Mouse (Mus musculus) heart, embryonic 14.5 days (tissue): ENCODE data around the gene Msgn1. TPM values are rescaled to one million over a fixed set of nuclear protein-coding genes. Genes with fewer than 3 reads are reported as not detected.
A peak's percentile ranks its signal among the peaks of the same experiment; 100 is the strongest.

Source experiments
- ATAC-seq: fragments of 200-750 bp; cut with Nextera tagmentation; 2 replicates; pipeline ENCODE4 v1.8.0; 2017; ENCODE audit warnings: low read depth, moderate TSS enrichment; ENCODE audit not compliant: insufficient number of reproducible peaks, insufficient read depth, low FRiP score
- H3K27ac ChIP-seq, 2 experiments: fragments of 200-500 bp in 1 of 2; fragments of 300-500 bp in 1 of 2; sonication (generic) in 1 of 2; replicated peaks in 1 of 2; 2 replicates each; pipeline ENCODE4 v1.5.1; 2012 to 2014; ENCODE audit warnings: low read depth in 2 of 2, low read length in 2 of 2, control low read depth in 1 of 2, mild to moderate bottlenecking in 1 of 2, mixed read lengths in 1 of 2; ENCODE audit not compliant: control insufficient read depth in 1 of 2, insufficient read depth in 1 of 2
- H3K27me3 ChIP-seq: fragments of 300-500 bp; sonication (generic); 2 replicates; pipeline ENCODE4 v1.6.1; 2014; ENCODE audit warnings: mild to moderate bottlenecking, low read length, control low read depth; ENCODE audit not compliant: control insufficient read depth, insufficient read depth
- H3K36me3 ChIP-seq: fragments of 300-500 bp; sonication (generic); 2 replicates; pipeline ENCODE4 v1.6.1; 2014; ENCODE audit warnings: mild to moderate bottlenecking, control low read depth, low read length, mixed read lengths; ENCODE audit not compliant: control insufficient read depth, insufficient read depth
- H3K4me1 ChIP-seq, 2 experiments: fragments of 200-500 bp in 1 of 2; fragments of 300-500 bp in 1 of 2; sonication (generic) in 1 of 2; 2 replicates each; pipeline ENCODE4 v1.6.1; 2012 to 2014; ENCODE audit warnings: low read length in 2 of 2, control low read depth in 1 of 2, mixed read lengths in 1 of 2; ENCODE audit not compliant: control insufficient read depth in 2 of 2, insufficient read depth in 2 of 2
- H3K4me2 ChIP-seq: fragments of 300-500 bp; sonication (generic); 2 replicates; pipeline ENCODE4 v1.6.1; 2014; ENCODE audit warnings: mild to moderate bottlenecking, low read length
- H3K4me3 ChIP-seq, 2 experiments: fragments of 200-500 bp in 1 of 2; fragments of 300-500 bp in 1 of 2; sonication (generic) in 1 of 2; 2 replicates each; pipeline ENCODE4 v1.5.1; 2012 to 2014; ENCODE audit warnings: low read length in 2 of 2, mild to moderate bottlenecking in 2 of 2, control low read depth in 1 of 2, low read depth in 1 of 2, moderate library complexity in 1 of 2; ENCODE audit not compliant: control insufficient read depth in 1 of 2, insufficient read depth in 1 of 2
- H3K9ac ChIP-seq: fragments of 300-500 bp; sonication (generic); 2 replicates; pipeline ENCODE4 v1.6.1; 2014; ENCODE audit warnings: mild to moderate bottlenecking, low read length
- H3K9me3 ChIP-seq: fragments of 300-500 bp; sonication (generic); 2 replicates; pipeline ENCODE4 v1.6.1; 2016; ENCODE audit warnings: low read length, control low read depth; ENCODE audit not compliant: control insufficient read depth
- WGBS: fragments of 180-500 bp; shearing (Covaris S2); extraction: QIAGEN DNeasy Blood & Tissue Kit; methylation state at CpG from one replicate; pipeline ENCODE4 v1.1.7; 2014; 5-methylcytosine and 5-hydroxymethylcytosine counted together
- polyA plus RNA-seq: library from polyadenylated mRNA; unstranded; fragments of >200 nt; fragmentation: Nextera tagmentation; extraction: Ambion mirVana; gene quantifications from 2 replicates; pipeline ENCODE4 v1.2.1, GENCODE M21; 2014

The Msgn1 gene
- polyA plus RNA-seq: 0.35 and 0.47 TPM in 2 replicates

DNA sequence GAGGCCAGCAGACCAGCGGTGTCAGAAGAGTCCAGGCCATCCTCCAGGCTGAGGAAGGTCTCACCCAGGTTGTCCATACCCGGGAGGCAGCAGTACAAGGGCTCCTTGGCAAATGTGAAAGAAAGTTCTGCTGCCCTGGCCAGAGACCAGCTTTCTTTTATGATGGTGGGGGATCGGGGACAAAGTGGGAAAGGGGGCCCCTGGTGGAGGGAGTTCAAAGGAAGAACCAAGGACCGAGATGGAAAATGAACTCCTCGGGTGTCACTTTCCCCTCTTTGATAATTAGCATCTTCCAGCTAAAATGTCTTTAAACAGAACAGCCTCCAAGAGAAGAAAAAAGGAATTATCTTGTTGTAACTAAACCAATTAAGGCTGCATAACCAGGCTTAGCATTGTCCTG, at the start of gene Msgn1:
Msgn1 (minus strand) TSS at position 101 of the 400 bp plus-strand sequence.
- Histone ChIP-seq H3K9ac (no peak within 1 kb of the TSS), H3K36me3 (no peaks in the 10 kb centered on the region), H3K27ac (no peak within 1 kb of the TSS), H3K4me2 (0 out of 2 replicates have a peak within 1 kb of the TSS, but pooled peaks have one; percentile 16), H3K27me3 (no peaks in the 10 kb centered on the region), H3K9me3 (no peaks in the 10 kb centered on the region), H3K4me1 (peaks cover 15 to 20% of the 10 kb centered on the region in 2 experiments), H3K4me3 (no peak within 1 kb of the TSS)
- 39% methylated on average over 5 of the region's 5 CpGs for WGBS
- no peak for ATAC-seq

DNA sequence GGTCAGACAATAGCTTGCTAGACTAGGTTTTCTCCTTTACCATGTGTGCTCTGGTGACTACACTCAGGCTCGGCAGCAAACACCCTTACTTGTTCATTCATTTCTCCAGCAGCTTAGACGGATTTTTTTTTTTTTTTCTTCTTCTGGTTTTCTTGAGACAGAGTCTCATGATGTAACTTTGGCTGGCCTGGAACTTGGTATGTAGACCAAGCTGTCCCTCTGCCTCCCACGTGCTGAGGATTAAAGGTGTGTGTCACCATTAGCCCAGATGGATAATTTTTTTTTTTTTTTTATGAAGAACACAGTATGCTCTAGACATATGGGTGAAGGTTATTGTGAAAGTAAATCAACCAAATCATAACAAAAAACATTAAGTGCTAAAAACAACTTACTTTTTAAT, 41.5 kb upstream of the Msgn1 start:
- no peak for ATAC-seq
- peaks cover 55% of the 10 kb centered on the region for H3K36me3 ChIP-seq
- H3K9ac ChIP-seq: no peak overlapping the region
- no peak overlapping the region for H3K4me3 ChIP-seq
- no peaks in the 10 kb centered on the region for H3K9me3 ChIP-seq
- H3K4me2 ChIP-seq: no peak overlapping the region
- no peaks in the 10 kb centered on the region for H3K4me1 ChIP-seq
- WGBS: 75% methylated on average over 3 of the region's 3 CpGs
- no peaks in the 10 kb centered on the region for H3K27me3 ChIP-seq
- H3K27ac ChIP-seq: no peak overlapping the region

DNA sequence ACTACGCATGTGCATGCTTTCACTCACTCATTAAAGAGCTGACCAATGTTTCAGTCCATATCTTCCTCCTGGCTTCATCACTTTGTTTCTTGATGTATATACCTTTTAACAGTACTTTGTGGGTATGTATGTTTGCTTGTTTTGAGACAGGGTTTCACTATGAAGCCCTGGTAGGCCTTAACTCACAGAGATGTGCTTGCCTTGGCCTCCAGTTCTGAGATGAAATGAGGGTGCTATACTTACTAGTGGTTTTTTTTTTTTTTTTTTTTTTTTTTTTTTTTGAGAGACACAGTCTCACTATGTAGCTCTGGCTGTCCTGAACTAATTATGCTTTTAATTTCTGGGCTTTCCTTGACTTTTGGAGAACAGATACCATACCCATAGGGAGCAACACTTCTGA, 38.7 kb upstream of the Msgn1 start:
- H3K27me3 ChIP-seq: no peaks in the 10 kb centered on the region
- no peak overlapping the region for H3K4me2 ChIP-seq
- H3K27ac ChIP-seq: no peak overlapping the region
- no peaks in the 10 kb centered on the region for H3K9me3 ChIP-seq
- H3K4me1 ChIP-seq: no peaks in the 10 kb centered on the region
- H3K4me3 ChIP-seq: no peak overlapping the region
- no peak for ATAC-seq
- H3K36me3 ChIP-seq: peaks cover 51% of the 10 kb centered on the region
- H3K9ac ChIP-seq: no peak overlapping the region
- WGBS: 98% methylated on average over 1 of the region's 1 CpGs

DNA sequence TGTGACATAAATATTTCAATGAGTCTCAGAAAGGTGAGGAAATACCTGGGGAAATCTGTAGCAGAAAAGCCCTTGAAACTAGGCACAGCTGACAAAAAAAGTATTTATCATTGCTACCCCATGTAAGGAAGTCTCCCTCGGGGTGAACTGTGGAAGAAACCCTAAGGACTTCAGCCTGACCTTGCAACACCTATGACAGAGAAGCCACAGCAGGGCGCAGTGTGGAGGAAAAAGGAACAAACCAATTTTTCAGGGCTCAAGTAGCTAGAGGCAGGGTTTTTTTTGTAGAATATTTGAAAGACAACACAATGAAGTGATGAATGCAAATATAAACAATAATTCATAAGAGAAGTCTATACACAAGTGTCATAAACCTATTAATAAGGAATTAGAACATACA, 27.2 kb upstream of the Msgn1 start:
- H3K4me2 ChIP-seq: no peak overlapping the region
- no peak overlapping the region for H3K9ac ChIP-seq
- no peaks in the 10 kb centered on the region for H3K9me3 ChIP-seq
- WGBS: 61% methylated on average over 2 of the region's 2 CpGs
- no peaks in the 10 kb centered on the region; the same call in 1 of the 2 replicates for H3K36me3 ChIP-seq
- H3K27ac ChIP-seq: no peak overlapping the region
- no peak for ATAC-seq
- H3K27me3 ChIP-seq: no peaks in the 10 kb centered on the region
- H3K4me3 ChIP-seq: no peak overlapping the region
- H3K4me1 ChIP-seq: 0 out of 4 replicates have a peak, but pooled peaks cover 0 to 5% of the 10 kb centered on the region in 2 experiments

DNA sequence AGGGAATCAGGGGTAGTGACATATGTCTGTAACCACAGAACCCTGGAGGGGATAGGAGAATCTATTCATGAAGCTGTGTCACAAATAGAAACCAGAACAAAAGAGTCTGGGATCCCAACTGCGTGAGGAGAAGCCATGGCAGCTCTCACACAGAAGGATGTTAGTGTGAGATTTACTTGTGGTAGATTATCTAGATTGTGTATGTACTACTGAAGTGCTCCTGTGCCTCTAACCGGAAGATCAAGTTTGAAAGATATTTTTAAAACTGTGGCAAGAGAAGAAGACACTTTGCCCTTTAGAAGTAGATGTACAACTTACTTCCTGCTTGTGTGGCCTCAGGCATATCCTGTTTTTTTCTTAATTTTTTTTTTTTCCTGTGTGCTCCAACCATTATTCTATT, 21.5 kb upstream of the Msgn1 start:
- ATAC-seq: no peak
- H3K9ac ChIP-seq: no peak overlapping the region
- H3K9me3 ChIP-seq: no peaks in the 10 kb centered on the region
- peaks cover 7 to 17% of the 10 kb centered on the region in 2 experiments; a peak in 3 of 4 replicates for H3K4me1 ChIP-seq
- WGBS: 45% methylated on average over 2 of the region's 2 CpGs
- H3K4me3 ChIP-seq: no peak overlapping the region
- H3K4me2 ChIP-seq: no peak overlapping the region
- no peak overlapping the region for H3K27ac ChIP-seq
- no peaks in the 10 kb centered on the region for H3K36me3 ChIP-seq
- H3K27me3 ChIP-seq: no peaks in the 10 kb centered on the region

DNA sequence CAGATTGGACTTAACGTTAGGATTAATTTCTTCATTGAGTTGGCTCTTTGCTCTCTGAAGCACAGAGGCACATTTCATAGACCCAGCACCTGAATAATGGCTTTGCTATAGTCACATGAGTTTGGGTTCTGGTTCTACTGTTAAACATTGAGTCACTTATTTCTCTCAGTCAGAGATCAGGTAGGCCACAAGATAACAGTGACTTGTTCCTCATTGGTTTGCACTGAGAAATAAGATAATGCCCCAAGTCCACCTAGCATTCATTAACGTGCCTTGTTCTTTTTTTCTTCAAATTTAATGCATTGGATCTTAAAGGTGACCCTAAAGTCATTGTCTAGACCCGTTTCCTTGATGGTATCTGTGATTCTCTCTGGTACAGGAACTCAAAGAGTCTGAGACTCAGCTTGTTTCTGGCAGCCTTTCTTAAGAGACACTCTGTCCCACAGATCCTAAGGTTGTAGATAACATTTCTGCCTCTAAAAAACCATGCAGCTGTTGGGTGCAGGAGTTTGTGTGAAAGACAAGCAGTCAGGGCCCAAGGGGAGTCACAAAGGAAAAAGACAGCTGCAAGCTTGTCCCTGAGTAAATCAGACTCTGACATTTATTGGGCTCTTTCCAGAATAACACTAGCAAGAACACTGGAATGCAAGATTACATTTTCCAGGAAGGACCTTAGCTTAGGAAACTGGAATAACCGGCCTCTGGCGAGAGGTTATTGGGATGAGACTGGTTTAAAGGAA, 17.9 kb upstream of the Msgn1 start:
- H3K4me1 ChIP-seq: peaks cover 20 to 27% of the 10 kb centered on the region in 2 experiments
- ATAC-seq: no peak

DNA sequence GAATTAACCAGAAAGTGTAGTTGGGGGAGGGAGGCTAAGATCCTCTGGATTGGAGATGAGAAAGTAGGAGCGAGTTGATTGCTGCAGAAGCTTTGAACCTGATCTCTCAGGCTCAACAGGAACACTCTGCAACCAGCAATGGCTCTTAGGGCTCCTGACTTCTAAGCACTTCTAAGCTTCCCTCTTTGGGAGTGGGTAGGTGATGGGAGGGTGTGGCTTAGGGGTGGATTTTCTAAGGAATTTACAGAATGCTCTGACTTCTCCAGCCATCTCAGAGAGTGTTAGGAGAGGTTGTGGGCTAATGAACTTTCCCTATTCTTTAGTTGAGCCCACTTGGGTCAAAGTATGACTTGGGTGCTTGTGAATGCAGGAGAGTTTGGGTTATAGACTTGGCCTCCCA, 17.4 kb upstream of the Msgn1 start:
- H3K4me1 ChIP-seq: peaks cover 24 to 29% of the 10 kb centered on the region in 2 experiments

More for the DNA sequence above, 17.9 kb upstream of the Msgn1 start:
- H3K27me3 ChIP-seq: no peaks in the 10 kb centered on the region
- H3K9me3 ChIP-seq: no peaks in the 10 kb centered on the region
- 56% methylated on average over 5 of the region's 5 CpGs for WGBS
- H3K4me2 ChIP-seq: no peak overlapping the region
- H3K27ac ChIP-seq: peak overlapping the region; percentile 41 to 51
- H3K36me3 ChIP-seq: no peaks in the 10 kb centered on the region
- no peak overlapping the region for H3K4me3 ChIP-seq
- no peak overlapping the region for H3K9ac ChIP-seq

More for the DNA sequence above, 17.4 kb upstream of the Msgn1 start:
- H3K36me3 ChIP-seq: no peaks in the 10 kb centered on the region
- no peak overlapping the region for H3K9ac ChIP-seq
- no peaks in the 10 kb centered on the region for H3K27me3 ChIP-seq
- H3K27ac ChIP-seq: peak overlapping the region in 1 of 2 experiments; percentile 18; a peak in 1 of 4 replicates
- no peak overlapping the region for H3K4me2 ChIP-seq
- H3K4me3 ChIP-seq: no peak overlapping the region
- H3K9me3 ChIP-seq: no peaks in the 10 kb centered on the region
- WGBS: 71% methylated on average over 1 of the region's 1 CpGs
- no peak for ATAC-seq
